ENCODE assay signal across 8 mouse cellular contexts in the genomic region with DNA sequence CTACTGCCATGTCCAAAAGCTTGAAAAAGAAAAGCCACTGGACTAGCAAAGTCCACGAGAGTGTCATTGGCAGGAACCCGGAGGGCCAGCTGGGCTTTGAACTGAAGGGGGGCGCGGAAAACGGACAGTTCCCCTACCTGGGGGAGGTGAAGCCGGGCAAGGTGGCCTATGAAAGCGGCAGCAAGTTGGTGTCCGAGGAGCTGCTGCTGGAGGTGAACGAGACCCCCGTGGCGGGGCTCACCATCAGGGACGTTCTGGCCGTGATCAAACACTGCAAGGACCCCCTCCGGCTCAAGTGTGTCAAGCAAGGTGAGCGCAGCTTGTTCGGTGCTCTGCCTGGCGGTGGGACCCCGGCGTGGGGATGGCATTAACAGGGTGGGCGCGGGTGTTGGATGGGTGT. TPM values are rescaled to one million over a fixed set of nuclear protein-coding genes. Genes with fewer than 3 reads are reported as not detected.
DNase-seq lines count a peak whose midpoint lies in the region; ATAC-seq lines count a peak whose summit lies in the region.

No protein-coding gene starts in this region.

- peaks cover 3% of the 10 kb centered on the region; the same call in 1 of the 2 replicates for H3K4me1 ChIP-seq in lung, embryonic 16.5 days (replicated peaks; ENCODE audit: control insufficient read depth, insufficient read depth, low read length)
- no peaks in the 10 kb centered on the region for H3K4me1 ChIP-seq in liver, embryonic 16.5 days (ENCODE audit: control insufficient read depth, low read depth, low read length)
- no peaks in the 10 kb centered on the region for H3K4me1 ChIP-seq in stomach, embryonic 14.5 days (ENCODE audit: control insufficient read depth, insufficient read depth, low read length)

- ATAC-seq in lung, embryonic 16.5 days (ENCODE audit: low read depth) = peak; percentile 10; the same call in 1 of the 2 replicates
- no peak for ATAC-seq in liver, embryonic 16.5 days (ENCODE audit: low read depth)
- ATAC-seq in stomach, embryonic 14.5 days (ENCODE audit: insufficient number of reproducible peaks, insufficient read depth, low FRiP score, low read depth) = 0 out of 2 replicates have a peak, but pooled peaks have one; percentile 3

- no peaks in the 10 kb centered on the region for H3K9me3 ChIP-seq in lung, embryonic 16.5 days (ENCODE audit: control insufficient read depth, low read length)
- H3K9me3 ChIP-seq in liver, embryonic 16.5 days (replicated peaks; ENCODE audit: control insufficient read depth, low read length) = no peaks in the 10 kb centered on the region
- no peaks in the 10 kb centered on the region for H3K9me3 ChIP-seq in stomach, embryonic 14.5 days (ENCODE audit: control insufficient read depth, low read depth, low read length)

- no peaks in the 10 kb centered on the region for H3K36me3 ChIP-seq in lung, embryonic 16.5 days (ENCODE audit: control insufficient read depth, insufficient read depth, low read length)
- no peaks in the 10 kb centered on the region for H3K36me3 ChIP-seq in liver, embryonic 16.5 days (ENCODE audit: control insufficient read depth, insufficient read depth)
- H3K36me3 ChIP-seq in stomach, embryonic 14.5 days (ENCODE audit: control insufficient read depth, insufficient read depth, low read length) = no peaks in the 10 kb centered on the region

- no peak overlapping the region for H3K27ac ChIP-seq in lung, embryonic 16.5 days (ENCODE audit: low read length)
- H3K27ac ChIP-seq in liver, embryonic 16.5 days (ENCODE audit: low read length) = no peak overlapping the region
- no peak overlapping the region for H3K27ac ChIP-seq in stomach, embryonic 14.5 days (ENCODE audit: low read length)

- peak overlapping the region; percentile 69 for H3K4me3 ChIP-seq in lung, embryonic 16.5 days (ENCODE audit: low read length)
- peak overlapping the region; percentile 42 for H3K4me3 ChIP-seq in liver, embryonic 16.5 days (ENCODE audit: low read depth, low read length)
- peak overlapping the region; percentile 54 for H3K4me3 ChIP-seq in stomach, embryonic 14.5 days (ENCODE audit: low read depth, low read length)

- DNase-seq in lung, postnatal 14 days = no peak
- DNase-seq in cerebellum, adult 9-10 months = peak; percentile 68
- peak; percentile 5 to 18 for DNase-seq in frontal cortex, postnatal 36 days (ENCODE audit: low spot score in 2 of 2)
- peak; percentile 15 for DNase-seq in kidney, adult 9 months
- no peak for DNase-seq in thymus, postnatal 36 days

- H3K9ac ChIP-seq in lung, embryonic 16.5 days (ENCODE audit: low read length) = peak overlapping the region; percentile 67
- no peak overlapping the region for H3K9ac ChIP-seq in liver, embryonic 16.5 days (ENCODE audit: low read depth, low read length)
- H3K9ac ChIP-seq in stomach, embryonic 14.5 days (replicated peaks; ENCODE audit: low read depth, low read length) = peak overlapping the region; percentile 61; the same call in 1 of the 2 replicates

- WGBS in lung, embryonic 16.5 days = under 1% methylated on average over 21 of the region's 21 CpGs
- under 1% methylated on average over 21 of the region's 21 CpGs for WGBS in liver, embryonic 16.5 days (ENCODE audit: insufficient replicate concordance)
- WGBS in stomach, embryonic 14.5 days = under 1% methylated on average over 21 of the region's 21 CpGs

- no peaks in the 10 kb centered on the region; the same call in 1 of the 2 replicates for H3K27me3 ChIP-seq in lung, embryonic 16.5 days (ENCODE audit: control insufficient read depth, insufficient read depth, low read depth, low read length)
- H3K27me3 ChIP-seq in liver, embryonic 16.5 days (ENCODE audit: control insufficient read depth, insufficient read depth, low read depth, low read length) = peaks cover 27% of the 10 kb centered on the region
- H3K27me3 ChIP-seq in stomach, embryonic 14.5 days (ENCODE audit: control insufficient read depth, insufficient read depth, low read length) = no peaks in the 10 kb centered on the region

- peak overlapping the region; percentile 93 for H3K4me2 ChIP-seq in lung, embryonic 16.5 days (ENCODE audit: low read depth, low read length)
- H3K4me2 ChIP-seq in liver, embryonic 16.5 days (ENCODE audit: low read depth, low read length) = peak overlapping the region; percentile 51
- H3K4me2 ChIP-seq in stomach, embryonic 14.5 days (replicated peaks; ENCODE audit: low read depth, low read length) = peak overlapping the region; percentile 97

RNA-seq across cellular contexts. Expression of gene Magi2, which starts 0.4 kb away (rescaled TPM):
- 2.5 and 4.0 TPM in 2 replicates for polyA plus RNA-seq in lung, embryonic 16.5 days (2015; fragmentation: Nextera tagmentation; extraction: Ambion mirVana)
- 0.23 and 0.34 TPM in 2 replicates for polyA plus RNA-seq in liver, embryonic 16.5 days (2015; fragmentation: Nextera tagmentation; extraction: Ambion mirVana)
- polyA plus RNA-seq in stomach, embryonic 14.5 days (2014; fragmentation: Nextera tagmentation; extraction: Ambion mirVana) = 7.1 and 7.3 TPM in 2 replicates

Comparison
In these comparisons a context has a peak if more than half of its experiments do, and no peak if none do; other contexts are left out.
1. DNase-seq: peak in cerebellum, adult 9-10 months (single experiment), frontal cortex, postnatal 36 days (2 of 2) and kidney, adult 9 months (single experiment); none in lung, postnatal 14 days (single experiment) and thymus, postnatal 36 days (0 of 2).
2. Peak in every context shown above with its lines, with median percentiles within 50 percentile points of each other: H3K4me2 ChIP-seq and H3K4me3 ChIP-seq.